Mouse (Mus musculus) ovary, postnatal 10 days (tissue): Measurements from ENCODE around the gene Cep89.

Source experiments
- DNase-seq: peaks from one replicate; pipeline ENCODE4 v3.0.0; 2022; ENCODE audit warnings: low spot score

The Cep89 gene

GRCm38 (mm10) chr7:35386525-35386952 lies 10.3 kb upstream of the Cep89 start:
- no peak for DNase-seq

- DNase-seq: no peak
Observed at GRCm38 (mm10) chr7:35388694-35389093, 8.1 kb upstream of the Cep89 start.

GRCm38 (mm10) chr7:35392935-35393334 lies 3.9 kb upstream of the Cep89 start:
- no peak for DNase-seq

GRCm38 (mm10) chr7:35395734-35396456 lies 940 bp upstream of the Cep89 start:
- no peak for DNase-seq

- DNase-seq: no peak
Observed at GRCm38 (mm10) chr7:35401169-35401568, 4.3 kb downstream of the Cep89 start.

DNA sequence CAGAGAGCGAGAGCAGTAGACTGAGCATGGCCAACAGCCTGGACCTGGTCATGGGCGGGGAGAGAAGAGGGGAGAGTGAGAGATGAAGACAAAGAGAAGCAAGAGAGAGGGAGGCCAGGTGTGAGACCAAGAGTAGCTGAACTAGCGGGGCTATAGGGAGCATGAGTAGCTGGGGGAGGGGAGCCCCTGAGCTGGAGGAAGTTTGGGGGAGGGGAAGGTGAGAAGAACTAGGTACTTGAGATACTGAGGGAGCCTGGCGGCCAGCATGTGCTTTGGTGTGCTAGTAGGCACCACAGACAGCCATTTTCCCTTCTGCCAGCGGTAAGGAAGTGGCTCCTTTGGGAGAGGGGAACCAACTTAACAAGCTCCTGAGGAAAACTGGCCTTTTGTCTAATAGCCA lies 18.4 kb downstream of the Cep89 start:
- no peak for DNase-seq

DNA sequence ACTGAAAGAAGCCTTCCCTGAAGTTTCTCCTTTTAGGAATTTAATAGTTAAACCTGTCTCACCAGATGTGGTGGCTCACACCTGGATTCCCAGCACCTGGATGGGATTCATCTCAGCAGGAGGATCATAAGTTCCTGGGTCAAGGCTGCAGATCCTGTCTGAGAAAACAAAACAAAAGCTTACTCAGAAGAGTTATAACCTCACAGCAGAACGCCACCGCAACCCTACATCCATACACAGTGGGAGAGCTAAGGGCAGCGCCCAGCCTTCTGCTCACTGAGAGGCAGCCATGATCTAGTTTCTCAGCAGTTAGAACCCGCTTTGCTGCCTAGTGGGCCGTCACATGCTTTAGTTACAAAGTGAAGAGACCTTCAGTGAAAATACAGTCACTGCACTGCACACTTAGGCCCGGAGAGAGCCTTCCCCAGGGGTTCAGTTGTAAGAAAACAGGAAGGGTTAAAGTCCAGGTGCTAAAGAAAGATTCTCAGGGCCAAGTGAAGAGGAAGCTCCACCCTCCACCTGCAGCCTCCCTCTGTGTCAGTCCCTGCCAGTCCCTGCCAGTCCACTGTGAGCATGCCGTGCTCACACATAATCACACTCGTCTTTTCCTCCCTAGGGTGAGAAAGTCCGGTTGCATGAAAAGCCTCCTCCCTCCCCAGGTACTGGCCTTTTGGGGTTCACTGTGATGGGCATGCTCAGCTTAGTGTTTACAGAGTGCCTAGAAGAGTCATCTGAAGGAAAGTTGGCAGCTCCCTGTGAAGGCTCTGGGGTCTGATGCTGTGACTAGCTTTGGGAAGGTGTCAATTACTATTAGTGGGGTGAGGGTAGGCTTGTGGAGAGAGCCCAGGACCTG lies 19.2 kb downstream of the Cep89 start:
- DNase-seq: no peak

DNA sequence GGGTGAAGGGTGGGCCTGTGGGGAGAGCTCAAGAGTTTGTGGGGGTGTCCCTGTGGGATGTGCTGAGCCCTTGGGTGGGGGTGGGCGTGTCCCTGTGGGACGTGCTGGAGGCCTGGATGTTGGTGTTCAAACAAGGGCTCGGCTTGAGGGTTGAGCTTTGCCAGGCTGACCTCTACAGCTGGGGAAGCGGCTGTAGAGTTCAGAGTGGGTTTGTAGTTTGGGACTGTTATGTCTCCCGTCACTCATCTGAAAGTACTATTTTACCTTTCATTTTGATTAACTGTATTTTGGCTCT lies 19.8 kb downstream of the Cep89 start:
- DNase-seq: no peak

DNA sequence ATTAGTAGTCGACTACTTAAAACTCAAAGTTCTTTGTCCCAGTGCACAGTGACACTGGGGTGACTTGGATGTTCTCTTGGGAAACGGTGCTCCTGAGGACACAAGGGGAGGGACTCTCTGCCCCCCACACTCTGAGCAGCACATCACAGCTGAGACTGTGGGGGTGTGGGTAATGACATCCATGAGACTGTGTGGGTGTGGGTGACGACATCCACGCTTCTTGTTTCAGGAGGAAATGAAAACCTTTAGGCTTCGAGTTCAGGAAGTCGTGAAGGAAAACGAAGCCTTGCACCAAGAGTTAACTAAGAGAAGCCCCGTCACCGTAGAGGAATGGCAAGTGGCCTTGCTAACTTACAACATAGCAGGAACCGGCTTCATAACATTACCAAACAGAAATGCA lies 26.2 kb downstream of the Cep89 start:
- DNase-seq: no peak

- no peak for DNase-seq
Observed at GRCm38 (mm10) chr7:35428146-35428545, 31.3 kb downstream of the Cep89 start.

GRCm38 (mm10) chr7:35435266-35435665 lies 38.4 kb downstream of the Cep89 start:
- DNase-seq: no peak

DNA sequence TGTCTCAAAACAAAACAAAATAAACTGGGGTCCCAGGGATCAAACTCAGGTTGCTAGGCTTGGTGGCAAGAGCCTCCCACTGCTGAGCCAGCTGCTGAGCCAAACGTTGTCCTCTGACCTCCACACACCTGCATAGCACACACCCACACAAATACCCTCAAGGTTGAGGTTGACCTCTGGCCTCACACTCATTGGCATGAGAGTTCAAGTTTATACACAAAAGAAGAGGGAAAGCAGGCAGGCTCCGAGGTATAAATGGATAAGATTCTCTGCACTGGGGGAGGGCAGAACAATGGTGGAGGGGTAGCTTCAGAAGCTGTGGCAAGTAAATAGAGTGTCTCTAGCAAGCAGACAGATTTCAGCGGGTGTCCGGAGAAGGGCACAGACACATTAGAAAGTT lies 50.7 kb downstream of the Cep89 start:
- DNase-seq: no peak

DNA sequence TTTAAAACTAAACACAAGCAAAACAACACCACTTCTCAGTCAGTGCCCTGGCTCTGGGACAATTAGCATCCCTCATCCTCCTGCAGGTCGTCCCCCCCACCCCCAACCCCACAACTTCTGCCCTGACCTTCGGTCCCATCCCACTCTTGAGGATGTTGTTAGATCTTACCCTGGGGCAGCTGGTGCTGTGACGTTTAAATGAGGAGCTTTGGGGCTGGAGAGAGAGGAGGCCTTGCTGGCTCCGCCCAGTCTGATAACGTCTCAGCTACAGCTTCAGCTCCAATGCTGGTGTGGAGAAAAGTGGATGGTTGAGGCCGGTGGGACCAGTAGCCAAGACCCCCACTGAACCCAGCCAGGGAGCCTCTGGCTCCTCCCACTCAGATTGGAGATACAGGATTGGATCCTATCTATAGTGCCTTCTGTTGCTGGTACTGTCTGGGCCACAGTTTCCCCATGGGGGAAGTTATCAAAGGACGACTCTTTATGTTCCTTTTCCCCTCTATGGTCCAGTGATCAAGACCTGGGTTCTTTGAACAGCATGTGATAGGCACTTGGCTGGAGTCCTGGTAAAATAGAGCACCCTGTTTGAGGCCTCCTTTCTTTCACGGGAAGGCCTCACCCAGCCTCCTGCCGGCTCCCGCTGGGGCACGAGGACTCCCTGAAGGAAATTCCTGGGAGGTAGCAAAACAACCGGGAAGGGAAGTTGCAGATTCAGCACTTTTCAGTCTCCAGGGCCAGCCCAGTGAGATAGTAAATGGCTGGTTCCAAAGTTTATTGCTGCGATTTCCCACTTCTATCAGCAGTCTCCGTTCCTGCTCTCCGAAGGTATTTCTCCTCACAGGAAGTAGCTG lies 51.4 kb downstream of the Cep89 start, which contains the start of gene Slc7a9:
Gene Slc7a9 (plus strand): TSS at position 801 of the 851 bp plus-strand sequence.
- DNase-seq: no peak

GRCm38 (mm10) chr7:35448867-35449266 lies 52.0 kb downstream of the Cep89 start:
- DNase-seq: no peak

DNA sequence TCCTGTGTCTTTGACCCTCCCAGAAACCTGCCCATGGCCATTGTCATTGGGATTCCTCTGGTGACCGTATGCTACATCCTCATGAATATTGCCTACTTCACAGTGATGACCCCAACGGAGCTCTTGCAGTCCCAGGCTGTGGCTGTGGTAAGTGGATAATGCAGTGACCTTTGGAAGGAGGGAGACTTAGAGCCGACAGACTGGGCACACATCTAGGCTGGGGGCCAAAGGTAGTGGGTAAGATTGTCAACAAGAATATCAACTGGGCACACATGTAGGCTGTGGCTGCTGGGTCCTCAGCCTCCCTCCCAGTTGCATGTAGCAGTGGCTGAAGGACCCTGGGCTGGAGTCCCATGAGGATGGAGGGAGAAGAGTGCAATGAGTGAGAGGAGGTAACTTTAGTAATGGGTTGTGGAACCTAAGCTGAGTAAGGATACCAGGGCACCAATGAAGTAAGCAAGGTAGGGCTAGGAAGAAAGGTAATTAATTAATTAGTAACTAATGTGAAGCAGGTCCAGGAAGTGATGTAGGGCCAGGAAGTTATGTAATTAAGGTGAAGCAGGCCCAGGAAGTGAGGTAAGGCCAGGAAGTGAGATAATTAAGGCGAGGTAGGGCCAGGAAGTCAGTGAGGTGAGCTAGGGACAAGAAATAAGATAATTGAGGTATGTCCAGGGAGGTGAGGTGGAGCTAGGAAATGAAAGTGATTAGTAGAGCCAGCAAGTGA lies 59.4 kb downstream of the Cep89 start:
- DNase-seq: no peak

- DNase-seq: no peak
Observed at GRCm38 (mm10) chr7:35460971-35461370, 64.1 kb downstream of the Cep89 start.

- no peak for DNase-seq
Observed at GRCm38 (mm10) chr7:35465027-35465426, 68.2 kb downstream of the Cep89 start.

DNA sequence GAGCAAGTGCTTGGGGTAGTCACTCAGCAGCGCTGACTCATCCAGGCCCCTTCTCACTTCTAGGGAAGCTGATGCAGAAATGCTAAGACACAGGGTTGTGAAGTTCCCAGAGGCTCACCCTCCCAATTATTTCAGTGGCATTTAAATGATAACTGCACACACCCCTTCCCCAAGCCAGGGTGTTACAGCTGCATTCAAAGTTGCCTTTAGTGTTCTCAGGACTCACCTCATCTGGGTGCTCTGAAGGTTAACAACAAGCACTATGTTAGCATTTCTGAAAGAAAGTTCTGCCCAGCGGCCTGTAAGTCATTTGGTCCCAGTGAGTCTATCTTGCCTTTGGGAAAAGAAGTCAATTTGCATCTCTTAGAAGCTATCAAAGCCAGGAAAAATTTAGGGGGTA lies 71.0 kb downstream of the Cep89 start:
- no peak for DNase-seq

GRCm38 (mm10) chr7:35470794-35471193 lies 74.0 kb downstream of the Cep89 start:
- DNase-seq: no peak

- DNase-seq: no peak
Observed at GRCm38 (mm10) chr7:35476457-35476856, 79.6 kb downstream of the Cep89 start.

GRCm38 (mm10) chr7:35485126-35485525 lies 88.3 kb downstream of the Cep89 start:
- DNase-seq: no peak

GRCm38 (mm10) chr7:35486553-35486952 lies 89.7 kb downstream of the Cep89 start:
- no peak for DNase-seq
